Mouse (Mus musculus): ENCODE measurements around the gene Asb12. TPM values are rescaled to one million over a fixed set of nuclear protein-coding genes. Genes with fewer than 3 reads are reported as not detected.
A peak's percentile ranks its signal among the peaks of the same experiment; 100 is the strongest.

The Asb12 gene
- polyA plus RNA-seq, 1 experiment from 2014 or later, result 0.24 TPM

- Histone ChIP-seq H3K4me1 (peaks cover 21% of the 10 kb centered on the region), H3K36me3 (no peaks in the 10 kb centered on the region), H3K9me3 (replicated peaks) (no peaks in the 10 kb centered on the region), H3K27ac (replicated peaks) (no peak overlapping the region), H3K9ac (replicated peaks) (no peak overlapping the region), H3K4me3 (replicated peaks) (no peak overlapping the region), H3K27me3 (replicated peaks) (no peaks in the 10 kb centered on the region), H3K4me2 (peak overlapping the region; percentile 62)
- 58% methylated on average over 1 of the region's 1 CpGs for WGBS
- no peak for ATAC-seq (ENCODE audit: low FRiP score)
Measured at GRCm38 (mm10) chrX:95442261-95442660, 115.5 kb downstream of the Asb12 start.

- no peak overlapping the region for H3K4me2 ChIP-seq
- no peaks in the 10 kb centered on the region for H3K27me3 ChIP-seq (replicated peaks)
- peaks cover 21% of the 10 kb centered on the region for H3K4me1 ChIP-seq
- H3K27ac ChIP-seq (replicated peaks), result no peak overlapping the region
- no peaks in the 10 kb centered on the region for H3K9me3 ChIP-seq (replicated peaks)
- no peak for ATAC-seq (ENCODE audit: low FRiP score)
- H3K9ac ChIP-seq (replicated peaks), result no peak overlapping the region
- no peak overlapping the region for H3K4me3 ChIP-seq (replicated peaks)
- H3K36me3 ChIP-seq, result no peaks in the 10 kb centered on the region
Measured at GRCm38 (mm10) chrX:95441290-95441689, 116.5 kb downstream of the Asb12 start.

- 85% methylated on average over 4 of the region's 4 CpGs for WGBS
- H3K4me3 ChIP-seq (replicated peaks), result no peak overlapping the region
Measured at GRCm38 (mm10) chrX:95438491-95438890, 119.3 kb downstream of the Asb12 start.

GRCm38 (mm10) chrX:95437236-95437635 lies 120.6 kb downstream of the Asb12 start:
- 91% methylated on average over 1 of the region's 1 CpGs for WGBS
- Histone ChIP-seq H3K27me3 (replicated peaks) (no peaks in the 10 kb centered on the region), H3K9ac (replicated peaks) (no peak overlapping the region), H3K9me3 (replicated peaks) (no peaks in the 10 kb centered on the region), H3K27ac (replicated peaks) (no peak overlapping the region), H3K4me3 (replicated peaks) (no peak overlapping the region), H3K4me2 (no peak overlapping the region), H3K36me3 (no peaks in the 10 kb centered on the region), H3K4me1 (peaks cover 14% of the 10 kb centered on the region)
- no peak for ATAC-seq (ENCODE audit: low FRiP score)

More at GRCm38 (mm10) chrX:95438491-95438890, 119.3 kb downstream of the Asb12 start:
- ATAC-seq (ENCODE audit: low FRiP score), result no peak
- Histone ChIP-seq H3K9me3 (replicated peaks) (no peaks in the 10 kb centered on the region), H3K36me3 (no peaks in the 10 kb centered on the region), H3K9ac (replicated peaks) (no peak overlapping the region), H3K4me2 (no peak overlapping the region), H3K4me1 (peaks cover 21% of the 10 kb centered on the region), H3K27ac (replicated peaks) (no peak overlapping the region), H3K27me3 (replicated peaks) (no peaks in the 10 kb centered on the region)

Other genes starting within 250 kb of the Asb12 start
- gene Amer1, start 113.1 kb downstream of the Asb12 start, polyA plus RNA-seq (2015; fragmentation: Nextera tagmentation; extraction: Ambion mirVana), result 14.0 and 14.3 TPM in 2 replicates
- gene Pfn5, start 117 bp upstream of the Asb12 start, polyA plus RNA-seq (2015; fragmentation: Nextera tagmentation; extraction: Ambion mirVana), result not detected in 2 replicates
- gene Zc4h2, start 100.5 kb upstream of the Asb12 start, polyA plus RNA-seq (2015; fragmentation: Nextera tagmentation; extraction: Ambion mirVana), result 60.4 and 67.9 TPM in 2 replicates
- 3.1 and 3.4 TPM in 2 replicates for gene Zc3h12b, start 153.7 kb upstream of the Asb12 start, polyA plus RNA-seq (2015; fragmentation: Nextera tagmentation; extraction: Ambion mirVana)